Mouse (Mus musculus) telencephalon, adult 2 months (tissue): ENCODE data around the gene C7.

Experiments used
- DNase-seq: peaks from one replicate; pipeline ENCODE4 v3.0.0-alpha.2; 2011; ENCODE audit warnings: low read depth, low spot score

Gene C7

GRCm38 (mm10) chr15:5002903-5003302 is 60.6 kb downstream of the C7 start:
- DNase-seq: peak; percentile 46

GRCm38 (mm10) chr15:4973355-4973754 is 90.2 kb downstream of the C7 start:
- DNase-seq: no peak
